Mouse (Mus musculus) liver, embryonic 14.5 days (tissue): ENCODE data around the gene Gng3. TPM values are rescaled to one million over a fixed set of nuclear protein-coding genes. Genes with fewer than 3 reads are reported as not detected.
A peak's percentile ranks its signal among the peaks of the same experiment; 100 is the strongest.

Experiments used
- ATAC-seq: fragments of 200-750 bp; cut with Nextera tagmentation; 2 replicates; pipeline ENCODE4 v1.8.0; 2017; ENCODE audit warnings: moderate number of reproducible peaks, mild to moderate bottlenecking, moderate library complexity; ENCODE audit not compliant: insufficient read depth
- DNase-seq, 3 experiments: peaks; one replicate each; pipeline ENCODE4 v3.0.0-alpha.2; 2012 to 2013; ENCODE audit warnings: low read depth in 3 of 3, low spot score in 3 of 3
- H3K27ac ChIP-seq: fragments of 300-500 bp; sonication (generic); 2 replicates; pipeline ENCODE4 v1.5.1; 2014; ENCODE audit warnings: moderate library complexity, mild to moderate bottlenecking, control low read depth, inconsistent platforms
- H3K27me3 ChIP-seq: fragments of 300-500 bp; sonication (generic); 2 replicates; pipeline ENCODE4 v1.6.1; 2014; ENCODE audit warnings: mild to moderate bottlenecking, low read length, moderate library complexity; ENCODE audit not compliant: control insufficient read depth, insufficient read depth
- H3K36me3 ChIP-seq: fragments of 300-500 bp; sonication (generic); replicated peaks from 2 replicates; pipeline ENCODE4 v1.6.1; 2014; ENCODE audit warnings: low read depth; ENCODE audit not compliant: control insufficient read depth, insufficient read depth
- H3K4me1 ChIP-seq, 2 experiments: fragments of 200-500 bp in 1 of 2; fragments of 300-500 bp in 1 of 2; sonication (generic) in 1 of 2; replicated peaks; 2 replicates each; pipeline ENCODE4 v1.6.1; 2012 to 2014; ENCODE audit warnings: antibody characterized with exemption in 1 of 2, inconsistent platforms in 1 of 2, low read length in 1 of 2; ENCODE audit not compliant: control insufficient read depth in 2 of 2, insufficient read depth in 2 of 2
- H3K4me2 ChIP-seq: fragments of 300-500 bp; sonication (generic); 2 replicates; pipeline ENCODE4 v1.6.1; 2014; ENCODE audit warnings: low read depth, mild to moderate bottlenecking, control low read depth, moderate library complexity
- H3K4me3 ChIP-seq, 2 experiments: fragments of 200-500 bp in 1 of 2; fragments of 300-500 bp in 1 of 2; sonication (generic) in 1 of 2; 2 replicates each; pipeline ENCODE4 v1.5.1; 2012 to 2014; ENCODE audit warnings: low read depth in 2 of 2, low read length in 2 of 2, mild to moderate bottlenecking in 2 of 2, control low read depth in 1 of 2, inconsistent platforms in 1 of 2, moderate library complexity in 1 of 2; ENCODE audit not compliant: insufficient read depth in 1 of 2
- H3K9ac ChIP-seq: fragments of 300-500 bp; sonication (generic); replicated peaks from 2 replicates; pipeline ENCODE4 v1.6.1; 2014; ENCODE audit warnings: mild to moderate bottlenecking, control low read depth, moderate library complexity
- H3K9me3 ChIP-seq: fragments of 300-500 bp; sonication (generic); 2 replicates; pipeline ENCODE4 v1.6.1; 2016; ENCODE audit warnings: low read length, mixed read lengths; ENCODE audit not compliant: control insufficient read depth
- CTCF ChIP-seq: IDR thresholded peaks from 2 replicates; pipeline ENCODE4 v1.5.1; 2016; ENCODE audit warnings: antibody characterized with exemption, low read depth, control low read depth
- EP300 ChIP-seq: IDR thresholded peaks from 2 replicates; pipeline ENCODE4 v1.6.1; 2016; ENCODE audit warnings: antibody characterized with exemption, low read depth
- WGBS: fragments of 180-500 bp; shearing (Covaris S2); extraction: QIAGEN DNeasy Blood & Tissue Kit; methylation state at CpG from one replicate; pipeline ENCODE4 v1.1.7; 2014; ENCODE audit not compliant: insufficient replicate concordance; 5-methylcytosine and 5-hydroxymethylcytosine counted together
- polyA plus RNA-seq, 2 experiments: library from polyadenylated mRNA; depleted of rRNA in 1 of 2; stranded (reverse) in 1 of 2; unstranded in 1 of 2; fragments of >200 nt; fragmentation: Nextera tagmentation in 1 of 2; extraction: Ambion mirVana in 1 of 2; gene quantifications; 2 replicates each; pipeline versions ENCODE4 v1.2.1 to v1.2.3; 2012 to 2014

The Gng3 gene
- polyA plus RNA-seq, 2 experiments = 0.04 to 0.14 TPM

- H3K27me3 ChIP-seq = no peaks in the 10 kb centered on the region
- no peak overlapping the region for H3K4me2 ChIP-seq
- no peak for TF ChIP-seq EP300
- DNase-seq (no peak), ATAC-seq (no peak)
- no peak overlapping the region for H3K4me3 ChIP-seq
- peaks cover 8% of the 10 kb centered on the region for H3K36me3 ChIP-seq
- H3K4me1 ChIP-seq = 0 out of 4 replicates have a peak, but pooled peaks cover 0 to 4% of the 10 kb centered on the region in 2 experiments
- 81% methylated on average over 5 of the region's 5 CpGs for WGBS
- no peak overlapping the region for H3K27ac ChIP-seq
- H3K9me3 ChIP-seq = no peaks in the 10 kb centered on the region
- H3K9ac ChIP-seq = no peak overlapping the region
These were observed 9.4 kb upstream of the Gng3 start for GRCm38 (mm10) chr19:8848356-8848755.

GRCm38 (mm10) chr19:8844371-8845129 lies 5.6 kb upstream of the Gng3 start:
- Histone ChIP-seq H3K27me3 (no peaks in the 10 kb centered on the region), H3K27ac (no peak overlapping the region), H3K4me3 (no peak overlapping the region), H3K36me3 (peaks cover 8% of the 10 kb centered on the region), H3K4me2 (no peak overlapping the region), H3K4me1 (peaks cover 0 to 12% of the 10 kb centered on the region in 2 experiments; a peak in 3 of 4 replicates), H3K9me3 (no peaks in the 10 kb centered on the region), H3K9ac (no peak overlapping the region)
- no peak for ATAC-seq
- TF ChIP-seq CTCF (peak; percentile 79), EP300 (no peak)
- peak; percentile 47 to 66 (median 54) for DNase-seq
- WGBS = 62% methylated on average over 5 of the region's 5 CpGs

- Histone ChIP-seq H3K4me1 (peaks cover 4 to 24% of the 10 kb centered on the region in 2 experiments), H3K9ac (no peak overlapping the region), H3K36me3 (peaks cover 8% of the 10 kb centered on the region), H3K4me2 (no peak overlapping the region), H3K27ac (no peak overlapping the region), H3K27me3 (no peaks in the 10 kb centered on the region), H3K4me3 (no peak overlapping the region), H3K9me3 (no peaks in the 10 kb centered on the region)
- WGBS = 69% methylated on average over 6 of the region's 6 CpGs
- DNase-seq = no peak
- no peak for ATAC-seq
- TF ChIP-seq CTCF (no peak), EP300 (no peak)
These were observed 4.0 kb upstream of the Gng3 start for GRCm38 (mm10) chr19:8842961-8843360.

GRCm38 (mm10) chr19:8841012-8841411 lies 2.0 kb upstream of the Gng3 start:
- peaks cover 4 to 28% of the 10 kb centered on the region in 2 experiments for H3K4me1 ChIP-seq
- H3K4me2 ChIP-seq = peak overlapping the region; percentile 64
- H3K4me3 ChIP-seq = peak overlapping the region; percentile 55 to 56; a peak in 3 of 4 replicates
- WGBS = 73% methylated on average over 7 of the region's 7 CpGs
- no peak for ATAC-seq
- no peak for TF ChIP-seq CTCF
- no peak for TF ChIP-seq EP300
- H3K9ac ChIP-seq = peak overlapping the region; percentile 51
- no peaks in the 10 kb centered on the region; the same call in none of the 2 replicates for H3K36me3 ChIP-seq
- no peak overlapping the region for H3K27ac ChIP-seq
- no peaks in the 10 kb centered on the region for H3K9me3 ChIP-seq
- no peaks in the 10 kb centered on the region for H3K27me3 ChIP-seq
- no peak for DNase-seq
